Mouse (Mus musculus) erythroblast, embryonic 14.5 days (primary cell): ENCODE measurements around the gene Nova1.

ENCODE experiments used
- GATA1 ChIP-seq: IDR thresholded peaks from 2 replicates; pipeline ENCODE4 v1.6.1; 2012; ENCODE audit warnings: low read length, inconsistent platforms, mixed read lengths
- TAL1 ChIP-seq: IDR thresholded peaks from 3 replicates; pipeline ENCODE4 v1.6.1; 2012; ENCODE audit warnings: low read length, inconsistent platforms, mixed read lengths

- TF ChIP-seq GATA1 = no peak
- no peak for TF ChIP-seq TAL1
These were observed 173.3 kb downstream of the Nova1 start for GRCm38 (mm10) chr12:46645365-46645962.
